Mouse (Mus musculus) layer of hippocampus, adult 8-10 months (tissue): ENCODE data around the gene C1rb. TPM values are rescaled to one million over a fixed set of nuclear protein-coding genes. Genes with fewer than 3 reads are reported as not detected.
"Not testable (repeated sequence)": the region's sequence is repeated elsewhere in the genome, so short reads cannot be mapped to it uniquely, and the experiment has no call there.

ENCODE experiments used
- DNase-seq, 2 experiments: peaks; one replicate each; pipeline ENCODE4 v3.0.0; 2022; ENCODE audit warnings: low spot score in 2 of 2
- total RNA-seq, 4 experiments: library from RNA; stranded (reverse); gene quantifications; 2 replicates each; pipeline ENCODE4 v1.2.4; 2022

C1rb gene
- total RNA-seq, 4 experiments from 2014 or later: not detected

GRCm38 (mm10) chr6:124593121-124593520, 23.0 kb downstream of the C1rb start:
- DNase-seq: no peak

DNA sequence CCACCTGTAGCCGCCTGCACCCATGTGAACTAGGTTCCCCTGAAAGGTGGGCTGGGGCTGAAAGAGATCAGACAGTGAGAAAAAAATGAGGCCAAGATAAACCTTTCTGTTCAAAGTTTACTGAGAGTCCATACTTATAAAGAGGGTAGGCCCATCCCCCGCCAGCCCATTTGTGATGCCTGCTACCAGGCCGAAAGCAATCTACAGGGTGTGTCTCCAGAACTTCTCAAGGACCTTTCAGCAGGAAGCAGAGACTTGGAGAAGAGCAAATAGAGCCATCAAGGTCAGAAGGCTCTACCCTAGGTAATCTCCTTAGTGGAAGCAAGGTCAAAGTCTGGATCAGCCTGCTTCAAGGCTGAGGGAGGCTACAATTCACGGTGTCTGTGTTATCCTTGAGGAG, 31.9 kb downstream of the C1rb start:
- DNase-seq: no peak

GRCm38 (mm10) chr6:124625612-124626011, 55.5 kb downstream of the C1rb start:
- no peak for DNase-seq

DNA sequence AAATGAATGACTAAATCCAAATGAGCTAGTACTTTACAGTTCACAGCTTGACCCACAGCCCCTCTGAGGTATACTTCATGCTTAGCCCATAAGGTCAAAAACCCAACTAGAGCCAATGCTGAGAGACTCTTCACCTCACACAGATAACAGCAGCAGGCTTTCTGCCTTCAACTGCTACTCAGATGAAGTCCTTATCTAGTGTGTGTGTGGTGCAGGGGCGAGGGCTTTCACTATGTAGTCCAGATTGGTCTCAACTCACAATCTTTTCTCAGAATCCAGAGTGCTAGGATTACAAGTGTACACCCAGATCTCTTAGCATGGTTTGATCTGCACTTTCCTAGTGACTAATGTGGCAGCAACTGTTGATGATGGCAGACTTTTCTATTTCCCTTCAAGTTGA, 56.1 kb downstream of the C1rb start:
- DNase-seq: not testable (repeated sequence)

DNA sequence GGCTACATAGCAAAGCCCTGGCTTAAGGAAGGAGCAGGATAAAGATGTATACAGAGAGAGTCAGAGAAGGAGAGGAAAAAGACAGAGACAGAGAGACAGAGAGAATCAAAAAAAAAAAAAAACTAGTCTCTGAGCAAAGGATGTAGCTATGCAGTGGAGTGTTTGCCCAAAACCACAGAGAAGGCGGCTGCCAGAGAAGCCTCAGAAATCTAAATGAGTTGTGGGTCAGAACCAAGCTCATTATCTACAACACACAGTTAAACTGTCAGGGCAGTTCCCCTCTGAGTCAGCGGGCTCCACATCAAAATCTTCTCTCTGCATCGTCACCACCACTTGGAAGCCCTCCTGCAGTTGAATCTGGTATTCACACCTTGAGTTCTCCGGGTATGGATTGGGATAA, 60.7 kb downstream of the C1rb start:
- no peak for DNase-seq

Other genes starting within 250 kb of the C1rb start
- gene Pex5, start 155.2 kb upstream of the C1rb start, total RNA-seq: 10 to 100 TPM; 47.1 to 62.7 (median 57.5) TPM
- 100 to 1,000 TPM; 249 to 296 (median 280) TPM for gene Clstn3, start 105.5 kb upstream of the C1rb start, total RNA-seq
- under 1 TPM; 0.39 to 0.67 (median 0.60) TPM for gene C1rl, start 77.2 kb upstream of the C1rb start, total RNA-seq
- 1 to 10 TPM in 3 of 4 experiments, under 1 TPM in 1; 0.89 to 1.9 (median 1.3) TPM for gene C1ra, start 57.9 kb upstream of the C1rb start, total RNA-seq
- 1 to 10 TPM in 3 of 4 experiments, under 1 TPM in 1; 0.59 to 1.7 (median 1.2) TPM for gene C1s1, start 27.9 kb upstream of the C1rb start, total RNA-seq
- gene C1s2, start 65.8 kb downstream of the C1rb start, total RNA-seq: under 1 TPM; 0.23 to 0.68 (median 0.44) TPM
- 10 to 100 TPM; 24.1 to 38.4 (median 31.4) TPM for gene Lpcat3, start 92.7 kb downstream of the C1rb start, total RNA-seq
- gene Emg1, start 141.9 kb downstream of the C1rb start, total RNA-seq: 10 to 100 TPM; 50.1 to 57.2 (median 52.5) TPM
- gene Phb2, start 142.0 kb downstream of the C1rb start, total RNA-seq: 100 to 1,000 TPM; 118 to 123 (median 120) TPM
- gene Ptpn6, start 168.4 kb downstream of the C1rb start, total RNA-seq: 10 to 100 TPM in 2 of 4 experiments, 1 to 10 TPM in 2; 2.2 to 24.3 (median 13.4) TPM
- 100 to 1,000 TPM; 311 to 385 (median 325) TPM for gene Grcc10, start 171.1 kb downstream of the C1rb start, total RNA-seq
- gene Gm45234, start 185.7 kb downstream of the C1rb start, total RNA-seq: 1 to 10 TPM in 1 of 4 experiments, not detected in 3; 5.1 TPM
- gene Atn1, start 186.2 kb downstream of the C1rb start, total RNA-seq: 100 to 1,000 TPM; 138 to 158 (median 147) TPM
- 1,000 to 10,000 TPM in 3 of 4 experiments, 100 to 1,000 TPM in 1; 993 to 1,113 (median 1,027) TPM for gene Eno2, start 199.4 kb downstream of the C1rb start, total RNA-seq
- gene Lrrc23, start 209.4 kb downstream of the C1rb start, total RNA-seq: 1 to 10 TPM; 2.3 to 5.1 (median 3.3) TPM
- gene Spsb2, start 238.4 kb downstream of the C1rb start, total RNA-seq: 1 to 10 TPM; 3.1 to 7.0 (median 6.0) TPM
- 100 to 1,000 TPM; 782 to 819 (median 789) TPM for gene Tpi1, start 244.0 kb downstream of the C1rb start, total RNA-seq